Mouse (Mus musculus): Measurements from ENCODE around the gene Vac14.
"Not testable (repeated sequence)": the region's sequence is repeated elsewhere in the genome, so short reads cannot be mapped to it uniquely, and the experiment has no call there.

Gene Vac14

GRCm38 (mm10) chr8:110664202-110664896 is 46.0 kb downstream of the Vac14 start:
- POLR2A ChIA-PET, result interaction anchor here in 3 of 4 experiments (0.6 to 1.6 kb wide), 7 partner anchors 12 to 285 kb away, joined by 3 to 11 read pairs (median 4); no protein-coding TSS in a partner anchor
- CTCF ChIA-PET, result interaction anchor here in 1 of 4 experiments (0.6 kb wide), 1 partner anchor 11 kb away, joined by 6 read pairs; no protein-coding TSS in a partner anchor

DNA sequence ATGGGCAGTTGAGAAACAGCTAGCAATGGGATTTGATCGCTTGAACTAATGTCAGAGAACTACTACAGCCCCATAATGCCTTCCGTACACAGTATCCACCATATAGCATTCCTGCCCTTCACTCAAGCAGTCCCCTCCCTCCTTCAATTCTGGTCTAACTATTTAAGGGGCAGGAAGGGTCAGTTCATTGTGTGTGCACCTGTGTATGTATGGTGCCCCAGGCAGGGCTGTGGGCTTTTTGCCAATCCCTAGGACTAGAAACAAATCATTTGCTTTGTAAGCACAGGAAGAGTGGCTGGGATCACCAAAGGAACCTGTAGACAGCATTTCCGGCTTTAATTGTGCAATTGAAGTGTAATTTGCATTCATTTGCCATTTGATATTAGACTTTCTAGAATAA is 46.6 kb downstream of the Vac14 start:
- ChIA-PET CTCF (no interaction called here), POLR2A (interaction anchor here in 3 of 4 experiments (0.6 to 0.9 kb wide), 5 partner anchors 36 to 285 kb away, joined by 3 to 11 read pairs (median 3); no protein-coding TSS in a partner anchor)

DNA sequence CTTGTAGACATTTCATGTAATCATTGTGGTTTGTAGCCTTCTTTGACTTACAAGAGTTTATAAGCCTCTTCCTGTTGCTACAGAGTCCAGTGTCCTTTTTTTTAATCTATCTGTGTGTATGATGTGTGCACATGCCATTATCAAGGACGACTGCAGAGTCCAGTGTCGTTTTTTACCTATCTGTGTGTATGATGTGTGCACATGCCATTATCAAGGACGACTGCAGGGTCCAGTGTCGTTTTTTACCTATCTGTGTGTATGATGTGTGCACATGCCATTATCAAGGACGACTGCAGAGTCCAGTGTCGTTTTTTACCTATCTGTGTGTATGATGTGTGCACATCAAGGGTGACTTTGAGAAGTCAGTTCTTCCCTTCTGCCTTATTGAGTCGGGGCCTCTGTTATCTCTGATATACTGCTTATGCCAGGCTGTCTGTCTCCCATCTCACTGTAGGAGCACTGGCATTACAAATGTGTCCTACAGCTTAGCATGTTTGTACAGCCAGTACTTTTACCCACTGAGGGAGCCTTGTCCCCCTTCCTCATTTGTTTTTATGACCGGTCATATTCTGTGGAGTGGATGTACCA is 49.3 kb downstream of the Vac14 start:
- POLR2A ChIA-PET, CTCF ChIA-PET: not testable (repeated sequence)

GRCm38 (mm10) chr8:110669932-110670628 is 51.7 kb downstream of the Vac14 start:
- CTCF ChIA-PET, result interaction anchor here in 1 of 4 experiments (2.2 kb wide), 1 partner anchor 41 kb away, joined by 7 read pairs; no protein-coding TSS in a partner anchor
- POLR2A ChIA-PET, result interaction anchor here in 3 of 4 experiments (0.6 to 2.1 kb wide), 8 partner anchors 10 to 149 kb away, joined by 3 to 7 read pairs (median 3); no protein-coding TSS in a partner anchor

DNA sequence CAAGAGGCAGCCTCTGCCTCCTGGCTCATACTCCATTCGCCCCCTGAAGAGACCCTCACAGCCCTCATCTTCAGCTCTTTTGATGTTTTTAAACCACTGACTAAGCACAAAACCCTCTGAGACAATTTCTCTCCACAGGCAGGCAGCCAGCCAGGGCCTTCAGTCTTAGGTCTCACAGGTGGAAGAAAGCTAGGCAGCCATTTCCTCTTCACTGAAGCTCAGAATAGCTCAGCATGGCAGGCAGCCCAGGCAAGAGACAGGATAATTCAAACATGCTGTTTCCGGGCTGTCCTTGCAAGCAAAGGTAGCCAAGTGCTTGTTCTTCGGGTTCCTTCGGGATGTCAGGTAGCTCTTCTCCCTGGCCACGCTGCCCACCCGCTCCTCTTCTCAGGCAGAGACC is 52.9 kb downstream of the Vac14 start:
- ChIA-PET POLR2A (interaction anchor here in 1 of 4 experiments (1.0 to 2.1 kb wide), 9 partner anchors 10 to 156 kb away, joined by 3 to 7 read pairs (median 3); no protein-coding TSS in a partner anchor), CTCF (interaction anchor here in 1 of 4 experiments (0.6 to 2.2 kb wide), 3 partner anchors 42 to 519 kb away, joined by 3 to 7 read pairs (median 3); no protein-coding TSS in a partner anchor)

GRCm38 (mm10) chr8:110672133-110672532 is 53.7 kb downstream of the Vac14 start:
- POLR2A ChIA-PET, result interaction anchor here in 1 of 4 experiments (1.0 to 1.7 kb wide), 2 partner anchors 9 to 21 kb away, joined by 3 to 4 read pairs; no protein-coding TSS in a partner anchor

GRCm38 (mm10) chr8:110673168-110673567 is 54.8 kb downstream of the Vac14 start:
- CTCF ChIA-PET, result no interaction called here

More at GRCm38 (mm10) chr8:110672133-110672532, 53.7 kb downstream of the Vac14 start:
- CTCF ChIA-PET, result no interaction called here

GRCm38 (mm10) chr8:110674589-110674988 is 56.2 kb downstream of the Vac14 start:
- ChIA-PET POLR2A (interaction anchor here in 1 of 4 experiments (1.0 to 2.2 kb wide), 2 partner anchors 19 to 174 kb away, joined by 3 to 7 read pairs; no protein-coding TSS in a partner anchor), CTCF (no interaction called here)

More at GRCm38 (mm10) chr8:110673168-110673567, 54.8 kb downstream of the Vac14 start:
- POLR2A ChIA-PET, result interaction anchor here in 1 of 4 experiments (1.5 kb wide), 1 partner anchor 10 kb away, joined by 3 read pairs; no protein-coding TSS in a partner anchor

GRCm38 (mm10) chr8:110676702-110677101 is 58.3 kb downstream of the Vac14 start:
- ChIA-PET POLR2A (interaction anchor here in 3 of 4 experiments (0.6 to 2.2 kb wide), 9 partner anchors 9 to 339 kb away, joined by 3 to 5 read pairs (median 4); partner anchors contain the start of gene Sf3b3 (in 1 of the 3)), CTCF (interaction anchor here in 1 of 4 experiments (0.6 to 1.6 kb wide), 4 partner anchors 18 to 434 kb away, joined by 3 to 4 read pairs (median 4); no protein-coding TSS in a partner anchor)

DNA sequence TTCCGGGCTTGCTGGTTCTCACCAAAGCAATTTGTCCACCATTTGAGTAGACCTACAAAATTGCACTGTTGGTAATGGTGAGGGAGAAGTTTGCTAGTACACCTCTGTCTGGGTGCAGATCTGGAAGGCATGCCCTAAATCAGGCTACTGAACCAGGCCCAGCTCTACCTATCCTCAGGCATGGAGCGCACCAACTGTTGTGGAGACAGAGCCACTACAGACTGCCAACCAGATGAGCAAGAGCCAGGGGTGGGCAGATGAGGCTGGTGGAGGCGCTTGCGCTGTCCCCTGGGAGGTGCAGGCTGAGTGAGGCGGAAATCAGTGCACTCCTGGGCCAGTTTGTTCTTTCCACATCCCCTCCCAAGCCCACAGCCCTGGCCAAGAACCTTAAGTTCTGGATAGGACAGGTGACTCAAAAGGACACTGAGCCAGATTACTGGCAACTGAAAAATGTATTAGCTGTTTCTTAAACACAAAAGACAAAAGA is 58.8 kb downstream of the Vac14 start:
- POLR2A ChIA-PET, result interaction anchor here in 2 of 4 experiments (0.6 to 2.2 kb wide), 6 partner anchors 13 to 189 kb away, joined by 3 to 5 read pairs (median 3); partner anchors contain the start of gene Sf3b3 (in 1 of the 2)
- CTCF ChIA-PET, result interaction anchor here in 1 of 4 experiments (0.6 to 1.6 kb wide), 2 partner anchors 48 to 433 kb away, joined by 4 read pairs; no protein-coding TSS in a partner anchor

DNA sequence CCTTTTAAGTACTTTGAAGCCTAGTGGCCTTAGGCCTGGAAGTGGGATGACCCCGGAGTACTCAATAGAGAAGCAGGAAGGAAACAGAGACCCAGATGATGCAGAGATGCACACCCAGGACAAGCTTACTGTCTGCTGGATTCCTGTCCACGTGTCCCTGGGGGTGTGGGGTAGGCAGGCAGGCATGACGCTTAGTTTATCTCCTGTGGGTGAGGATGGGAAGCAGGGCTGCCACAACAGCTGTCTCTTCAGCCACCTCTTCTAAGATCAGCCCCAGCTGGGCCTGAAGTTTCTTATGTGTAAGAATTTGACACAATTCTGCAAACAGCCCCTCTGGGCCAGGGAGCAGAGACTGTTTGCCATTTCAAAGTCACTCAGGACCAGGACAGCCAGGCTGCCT is 60.6 kb downstream of the Vac14 start:
- POLR2A ChIA-PET, result interaction anchor here in 2 of 4 experiments (0.6 to 1.7 kb wide), 3 partner anchors 41 to 248 kb away, joined by 3 to 4 read pairs (median 3); partner anchors contain the start of gene Mtss1l (in 1 of the 2)
- CTCF ChIA-PET, result interaction anchor here in 1 of 4 experiments (1.8 kb wide), 1 partner anchor 50 kb away, joined by 4 read pairs; no protein-coding TSS in a partner anchor

- CTCF ChIA-PET, result no interaction called here
- POLR2A ChIA-PET, result interaction anchor here in 1 of 4 experiments (1.1 kb wide), 1 partner anchor 69 kb away, joined by 3 read pairs; the partner anchor contains the start of gene Vac14
These were observed 69.3 kb downstream of the Vac14 start for GRCm38 (mm10) chr8:110687726-110688125.

DNA sequence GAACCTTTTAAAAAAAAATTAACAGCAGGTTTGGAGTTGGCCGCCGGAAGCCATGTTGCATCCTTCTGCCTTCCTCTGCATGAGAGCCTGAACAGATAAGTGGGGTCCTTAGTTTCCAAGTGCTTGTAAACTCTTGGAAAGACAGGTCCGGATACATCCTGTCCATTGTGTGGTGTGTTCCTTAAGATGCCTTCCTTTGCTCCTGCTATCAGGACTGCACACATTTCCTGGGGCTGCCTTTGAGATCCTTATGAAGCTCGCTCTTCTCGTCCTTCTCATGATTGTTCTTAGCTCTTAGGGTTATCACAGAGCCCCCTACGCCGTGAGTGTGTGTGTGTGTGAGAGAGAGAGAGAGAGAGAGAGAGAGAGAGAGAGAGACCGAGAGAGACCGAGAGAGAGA is 71.6 kb downstream of the Vac14 start:
- POLR2A ChIA-PET, result interaction anchor here in 3 of 4 experiments (0.5 to 1.6 kb wide), 5 partner anchors 8 to 1302 kb away, joined by 3 to 4 read pairs (median 3); partner anchors contain the start of gene Adat1 (in 1 of the 3)
- CTCF ChIA-PET, result interaction anchor here in 2 of 4 experiments (0.6 to 1.3 kb wide), 2 partner anchors 31 to 61 kb away, joined by 4 to 12 read pairs; partner anchors contain the start of gene Mtss1l (in 1 of the 2)

- ChIA-PET POLR2A (interaction anchor here in 1 of 4 experiments (0.8 to 2.8 kb wide), 3 partner anchors 10 to 76 kb away, joined by 3 to 6 read pairs (median 3); partner anchors contain the start of gene Vac14), CTCF (no interaction called here)
These were observed 75.8 kb downstream of the Vac14 start for GRCm38 (mm10) chr8:110694226-110694625.

GRCm38 (mm10) chr8:110694826-110695225 is 76.4 kb downstream of the Vac14 start:
- POLR2A ChIA-PET, result interaction anchor here in 1 of 4 experiments (0.8 to 1.1 kb wide), 2 partner anchors 18 to 76 kb away, joined by 3 to 4 read pairs; partner anchors contain the start of gene Vac14
- CTCF ChIA-PET, result interaction anchor here in 1 of 4 experiments (0.7 kb wide), 1 partner anchor 300 kb away, joined by 4 read pairs; no protein-coding TSS in a partner anchor

DNA sequence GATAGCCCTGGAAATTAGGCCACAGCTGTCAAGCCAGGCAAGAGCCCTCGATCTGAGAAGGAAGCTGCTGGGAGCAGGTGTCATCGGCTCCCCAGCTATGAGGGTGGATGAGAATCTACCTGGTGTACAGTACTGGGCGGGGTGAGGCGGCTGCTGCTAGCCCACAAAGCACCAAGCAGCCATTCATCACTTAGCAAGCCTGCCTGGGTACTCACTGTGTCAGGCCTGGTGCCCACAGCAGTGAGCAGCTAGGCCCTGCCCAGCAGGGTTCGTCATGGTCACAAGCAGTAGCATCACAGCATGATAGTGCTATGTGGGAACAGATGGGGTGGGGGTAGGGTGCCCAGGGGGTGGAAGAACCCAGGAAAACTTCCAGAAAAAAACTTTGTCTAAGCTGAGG is 77.0 kb downstream of the Vac14 start:
- ChIA-PET POLR2A (interaction anchor here in 3 of 4 experiments (0.5 to 0.8 kb wide), 4 partner anchors 19 to 454 kb away, joined by 3 to 4 read pairs (median 3); no protein-coding TSS in a partner anchor), CTCF (interaction anchor here in 1 of 4 experiments (0.7 kb wide), 2 partner anchors 300 to 483 kb away, joined by 4 read pairs; no protein-coding TSS in a partner anchor)

DNA sequence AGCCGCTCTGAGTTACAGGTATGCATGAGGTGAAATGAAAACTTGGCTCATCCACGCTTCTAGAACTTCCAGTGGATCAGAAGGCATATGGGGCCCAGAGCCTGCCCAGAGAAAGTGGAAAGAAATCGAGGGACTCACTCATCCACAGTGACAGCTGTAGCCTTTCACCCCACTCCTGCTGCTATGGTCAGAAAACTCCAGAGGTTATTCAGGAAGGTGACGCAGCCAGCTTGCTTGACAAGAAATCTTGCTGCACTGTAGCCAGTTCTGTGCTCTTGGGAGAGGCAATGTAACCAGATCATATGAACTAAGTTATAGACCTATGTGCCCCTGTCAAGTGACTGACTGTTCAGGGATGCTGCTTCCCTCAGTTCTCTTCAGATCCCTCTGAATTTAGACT is 77.7 kb downstream of the Vac14 start:
- CTCF ChIA-PET, result no interaction called here
- POLR2A ChIA-PET, result no interaction called here

Data from embryonic stem cell, embryonic (primary cell).